Mouse (Mus musculus) c-Kit-negative CD71-positive TER-119-positive erythroid progenitor cells, embryonic 14.5 days (primary cell): ENCODE results near the gene Rbx1.
A peak's percentile ranks its signal among the peaks of the same experiment; 100 is the strongest.

Experiments
- DNase-seq: peaks from one replicate; pipeline ENCODE4 v3.0.0-alpha.2; 2013; ENCODE audit warnings: low read depth, low spot score

Gene Rbx1

DNA sequence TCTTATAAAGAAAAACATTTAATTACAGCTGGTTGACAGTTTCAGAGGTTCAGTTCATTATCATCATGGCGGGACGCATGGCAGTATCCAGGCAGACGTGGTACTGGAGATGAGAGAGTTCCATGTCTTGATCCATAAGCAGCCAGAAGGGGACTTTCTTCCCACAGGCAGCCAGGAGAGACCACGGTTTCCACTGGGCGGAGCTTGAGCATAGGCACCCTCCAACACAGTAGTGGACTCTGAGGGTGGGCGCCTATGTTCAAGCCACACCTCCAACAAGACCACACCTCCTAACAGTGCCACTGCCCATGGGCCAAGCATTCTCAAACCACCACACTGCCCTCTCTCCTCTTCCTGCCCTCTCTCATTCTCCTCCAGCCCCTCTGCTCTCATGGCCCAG is 17.6 kb downstream of the Rbx1 start:
- no peak for DNase-seq

- no peak for DNase-seq
These were observed 19.4 kb downstream of the Rbx1 start for GRCm38 (mm10) chr15:81485483-81485882.

DNA sequence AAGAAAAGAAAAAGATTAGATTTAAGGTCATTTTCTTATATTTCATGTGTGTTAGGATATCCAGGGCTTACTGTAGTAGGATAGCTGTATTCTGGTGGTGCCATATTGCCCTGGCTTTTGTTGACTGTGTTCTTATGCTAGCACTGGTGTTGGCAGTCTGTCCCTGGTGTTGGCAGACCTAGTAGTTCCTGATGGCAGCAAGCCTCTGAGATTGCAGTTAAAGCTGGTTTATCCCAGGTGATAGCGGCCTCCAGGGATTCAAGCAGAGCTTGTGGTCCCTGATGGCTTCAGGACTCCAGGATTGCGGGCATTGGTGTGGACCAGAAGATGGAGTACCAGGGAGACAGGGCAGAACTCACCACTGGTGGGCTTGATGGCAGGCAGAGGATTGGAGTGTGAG is 37.4 kb downstream of the Rbx1 start:
- DNase-seq: no peak

- no peak for DNase-seq
These were observed 37.9 kb downstream of the Rbx1 start for GRCm38 (mm10) chr15:81503995-81504394.

DNA sequence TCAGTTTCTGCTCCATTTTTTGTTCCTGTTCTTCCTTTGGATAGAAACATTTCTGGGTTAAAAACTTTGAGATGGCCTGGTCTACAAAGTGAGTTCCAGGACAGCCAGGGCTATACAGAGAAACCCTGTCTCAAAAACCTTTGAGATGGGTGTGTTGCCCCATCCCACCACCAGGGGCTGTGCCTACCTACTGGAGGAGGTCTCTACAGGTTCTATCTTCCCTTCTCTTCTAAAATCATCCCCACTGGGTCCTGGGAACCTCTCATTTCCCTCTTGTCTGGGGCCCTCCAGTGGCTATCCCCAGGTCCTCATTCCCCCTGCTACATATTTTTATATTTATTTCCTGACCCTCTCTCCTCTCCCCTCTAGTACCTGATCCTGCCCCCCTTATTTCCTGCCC is 41.1 kb downstream of the Rbx1 start:
- DNase-seq: no peak

- DNase-seq: no peak
These were observed 44.5 kb downstream of the Rbx1 start for GRCm38 (mm10) chr15:81510621-81511020.

GRCm38 (mm10) chr15:81511601-81512261 is 45.6 kb downstream of the Rbx1 start:
- no peak for DNase-seq

DNA sequence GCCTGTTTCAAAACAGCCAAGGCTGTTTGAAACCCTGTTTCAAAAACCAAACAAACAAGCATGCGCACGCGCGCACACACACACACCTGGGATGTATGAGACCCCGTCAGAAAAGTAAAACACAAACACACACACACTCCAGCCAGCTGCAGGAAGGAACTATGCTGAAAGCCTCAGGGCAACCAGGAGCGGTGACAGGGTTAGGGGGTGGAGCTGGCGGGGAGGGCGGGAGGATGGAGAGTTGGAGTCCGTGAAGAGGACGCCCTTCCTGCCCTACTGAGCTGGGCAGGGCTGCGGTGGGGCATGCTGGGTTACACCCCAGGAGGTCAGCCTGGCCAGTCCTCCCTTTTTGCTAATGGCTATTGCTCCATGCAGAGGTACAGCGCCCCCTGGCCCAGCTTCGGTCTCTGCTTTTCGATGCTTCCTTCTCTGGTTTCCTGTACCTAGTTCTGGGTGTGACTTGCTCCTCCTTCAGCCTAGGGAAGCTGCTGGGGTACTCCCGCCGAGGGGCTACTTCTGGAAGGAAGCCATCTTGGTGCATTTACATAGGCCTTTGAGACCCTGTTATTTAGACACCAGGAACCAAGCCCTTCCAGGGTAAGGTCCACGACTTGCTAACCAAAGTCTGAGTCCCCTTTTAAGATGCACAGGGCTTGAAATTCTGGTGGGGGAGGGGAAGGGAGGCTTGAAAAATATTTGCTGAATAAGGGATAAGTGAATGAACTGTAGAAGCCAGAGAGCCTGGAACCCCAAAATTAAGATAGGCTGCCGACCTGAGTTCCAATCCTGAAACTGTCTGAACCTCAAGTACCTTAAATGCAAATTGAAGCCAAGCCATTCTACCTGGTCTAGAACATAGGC is 48.2 kb downstream of the Rbx1 start:
- no peak for DNase-seq

DNA sequence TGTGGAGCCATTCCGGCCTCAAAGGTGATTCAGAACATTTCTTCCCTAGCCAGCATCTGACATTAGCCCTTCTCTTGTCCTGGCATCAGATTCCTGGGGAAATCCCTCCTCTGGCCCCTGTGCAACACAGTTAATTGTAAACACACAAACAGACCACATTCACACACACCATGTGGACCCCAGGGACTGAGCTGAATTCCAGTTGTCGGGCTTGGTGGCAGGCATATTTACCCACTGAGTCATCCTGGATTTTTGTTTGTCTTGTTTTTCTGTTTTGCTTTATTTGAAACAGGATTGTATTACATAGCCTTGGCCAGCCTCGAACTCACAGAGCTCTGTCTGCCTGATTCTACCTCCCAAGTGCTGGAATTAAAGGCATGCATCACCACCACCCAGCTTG is 49.1 kb downstream of the Rbx1 start:
- no peak for DNase-seq

DNA sequence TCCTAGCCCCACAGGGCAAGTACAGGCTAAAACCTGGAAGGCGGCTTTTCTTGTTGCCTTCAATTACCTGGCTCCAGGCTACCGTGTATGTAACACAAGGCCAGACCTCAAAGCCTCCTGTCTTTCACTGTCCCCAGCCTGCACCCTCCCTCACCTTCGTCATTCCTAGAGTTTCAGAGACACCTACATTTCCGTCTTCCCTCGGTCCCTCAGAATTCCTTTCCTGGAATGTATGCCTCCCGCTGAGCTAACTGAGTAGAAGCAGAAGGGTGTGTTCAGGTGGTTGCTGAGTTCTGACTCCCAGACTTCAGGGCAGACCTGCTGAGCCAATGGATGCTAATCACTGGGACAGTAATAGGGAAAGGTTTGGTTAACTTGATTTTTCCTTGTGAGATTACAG is 51.9 kb downstream of the Rbx1 start:
- DNase-seq: no peak

- no peak for DNase-seq
These were observed 52.7 kb downstream of the Rbx1 start for GRCm38 (mm10) chr15:81518761-81519160.

GRCm38 (mm10) chr15:81522036-81522751 is 56.1 kb downstream of the Rbx1 start:
- DNase-seq: no peak

- DNase-seq: no peak
These were observed 56.7 kb downstream of the Rbx1 start for GRCm38 (mm10) chr15:81522761-81523168.

- peak; percentile 41 for DNase-seq
These were observed 57.2 kb downstream of the Rbx1 start for GRCm38 (mm10) chr15:81523169-81523871.

DNA sequence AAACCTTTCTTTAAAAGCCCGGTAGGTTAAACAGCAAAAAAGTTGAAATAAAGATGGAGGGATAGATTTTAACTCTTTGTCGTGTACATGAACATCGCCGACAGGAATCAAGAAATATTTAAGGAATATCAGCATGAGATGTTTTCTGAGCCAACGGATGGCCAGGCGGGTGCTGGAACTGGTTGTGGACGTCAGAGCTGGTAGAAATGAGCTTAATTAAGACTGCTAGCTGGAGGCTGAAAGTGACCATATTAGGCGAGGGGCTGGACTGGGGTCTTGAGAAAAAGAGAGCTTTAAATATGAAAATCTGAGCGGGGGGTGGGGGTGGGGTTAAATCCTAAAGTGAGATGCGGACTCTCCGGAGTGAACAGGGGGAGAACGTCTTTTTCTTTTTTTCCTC is 57.8 kb downstream of the Rbx1 start:
- no peak for DNase-seq
